Mouse (Mus musculus) cortical plate, adult 2 months (tissue): Measurements from ENCODE around the gene H13.

Experiments
- CTCF ChIP-seq: fragments of 200-500 bp; IDR thresholded peaks from 2 replicates; pipeline ENCODE4 v1.5.1; 2011; ENCODE audit warnings: mild to moderate bottlenecking, control low read depth, low read length; ENCODE audit not compliant: insufficient read depth; ENCODE audit errors: extremely low read depth
- POLR2A ChIP-seq: fragments of 200-500 bp; IDR thresholded peaks from 2 replicates; pipeline ENCODE4 v1.6.1; 2011; ENCODE audit warnings: mild to moderate bottlenecking, low read length, control low read depth; ENCODE audit not compliant: insufficient read depth; ENCODE audit errors: extremely low read depth

DNA sequence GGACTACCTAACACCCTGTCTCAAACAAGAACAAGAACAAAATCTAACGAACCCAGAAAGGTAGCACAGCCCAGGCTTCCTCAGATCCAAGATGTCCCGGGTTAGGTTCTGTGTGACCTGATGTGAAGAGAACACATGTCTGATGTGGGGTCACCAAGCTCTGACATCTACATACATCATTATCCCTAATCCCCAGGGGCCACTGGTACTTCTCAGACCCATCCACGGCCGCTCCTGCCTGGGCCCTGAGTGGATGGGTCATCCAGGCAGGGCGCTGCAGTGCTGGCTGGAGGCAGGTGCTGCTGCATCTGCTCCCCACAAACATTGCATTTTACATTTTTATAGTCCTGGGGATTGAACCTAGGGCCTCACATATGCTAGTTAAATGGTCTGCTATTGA lies 71.2 kb downstream of the H13 start:
- TF ChIP-seq POLR2A (no peak), CTCF (no peak)
